Mouse (Mus musculus) CH12.LX (cell line): ENCODE data around the gene Lrrc1.
A peak's percentile ranks its signal among the peaks of the same experiment; 100 is the strongest.

ENCODE experiments used
- BHLHE40 ChIP-seq: IDR thresholded peaks from 2 replicates; pipeline ENCODE4 v1.6.1; 2011; ENCODE audit warnings: mild to moderate bottlenecking, low read depth, low read length, improper control_type of control experiment
- CHD1 ChIP-seq: IDR thresholded peaks from 2 replicates; pipeline ENCODE4 v1.6.1; 2012; ENCODE audit warnings: low read depth, low read length, improper control_type of control experiment, inconsistent platforms
- CTCF ChIP-seq, 2 experiments: IDR thresholded peaks in 1 of 2; conservative IDR thresholded peaks in 1 of 2; 2 replicates each; pipeline ENCODE4 v1.5.1; 2011 to 2012; ENCODE audit warnings: low read depth in 2 of 2, low read length in 2 of 2, improper control_type of control experiment in 1 of 2, inconsistent platforms in 1 of 2, mild to moderate bottlenecking in 1 of 2, moderate library complexity in 1 of 2
- JUND ChIP-seq: conservative IDR thresholded peaks from 2 replicates; pipeline ENCODE4 v1.6.1; 2011; ENCODE audit warnings: low read depth, low read length, improper control_type of control experiment
- MAX ChIP-seq: IDR thresholded peaks from 2 replicates; pipeline ENCODE4 v1.6.1; 2011; ENCODE audit warnings: low read length, improper control_type of control experiment
- MAZ ChIP-seq: IDR thresholded peaks from 2 replicates; pipeline ENCODE4 v1.6.1; 2012; ENCODE audit warnings: low read depth, mild to moderate bottlenecking, inconsistent platforms, low read length, improper control_type of control experiment, moderate library complexity
- POLR2A ChIP-seq: IDR thresholded peaks from 2 replicates; pipeline ENCODE4 v1.6.1; 2011; ENCODE audit warnings: low read depth, mild to moderate bottlenecking, improper control_type of control experiment, low read length
- RAD21 ChIP-seq: IDR thresholded peaks from 2 replicates; pipeline ENCODE4 v1.6.1; 2011; ENCODE audit warnings: low read depth, mild to moderate bottlenecking, low read length, improper control_type of control experiment, moderate library complexity
- SMC3 ChIP-seq: IDR thresholded peaks from 2 replicates; pipeline ENCODE4 v1.6.1; 2011; ENCODE audit warnings: low read depth, low read length, improper control_type of control experiment
- TBP ChIP-seq: conservative IDR thresholded peaks from 2 replicates; pipeline ENCODE4 v1.6.1; 2011; ENCODE audit warnings: low read depth, low read length, improper control_type of control experiment
- USF1 ChIP-seq: IDR thresholded peaks from 2 replicates; pipeline ENCODE4 v1.6.1; 2014; ENCODE audit warnings: low read depth, mild to moderate bottlenecking, inconsistent platforms, low read length, improper control_type of control experiment
- USF2 ChIP-seq: conservative IDR thresholded peaks from 2 replicates; pipeline ENCODE4 v1.6.1; 2011; ENCODE audit warnings: low read depth, low read length, improper control_type of control experiment
- ZC3H11A ChIP-seq: IDR thresholded peaks from 2 replicates; pipeline ENCODE4 v1.6.1; 2012; ENCODE audit warnings: low read depth, mild to moderate bottlenecking, inconsistent platforms, low read length, improper control_type of control experiment
- ZMIZ1 ChIP-seq: IDR thresholded peaks from 2 replicates; pipeline ENCODE4 v1.6.1; 2012; ENCODE audit warnings: low read depth, mild to moderate bottlenecking, inconsistent platforms, low read length, improper control_type of control experiment

GRCm38 (mm10) chr9:77543351-77544321 lies 1.0 kb downstream of the Lrrc1 start:
- TF ChIP-seq POLR2A (no peak), CTCF (conservative IDR thresholded peaks at IDR 0.05 in 1 of 2, IDR thresholded peaks at IDR 0.05 in 1 of 2; ENCODE audit: low read depth in 2 of 2, low read length in 2 of 2) (peak in 1 of 2 experiments; percentile 61; a peak in 2 of 4 replicates), ZMIZ1 (no peak), RAD21 (peak; percentile 52), ZC3H11A (no peak), CHD1 (no peak; the same call in 1 of the 2 replicates), BHLHE40 (no peak), SMC3 (peak; percentile 65), MAZ (no peak), TBP (no peak), USF1 (no peak), JUND (no peak), USF2 (no peak), MAX (0 out of 2 replicates have a peak, but pooled peaks have one; percentile 7)
